Comparison of ENCODE assay signal across 10 mouse cellular contexts in the genomic region with DNA sequence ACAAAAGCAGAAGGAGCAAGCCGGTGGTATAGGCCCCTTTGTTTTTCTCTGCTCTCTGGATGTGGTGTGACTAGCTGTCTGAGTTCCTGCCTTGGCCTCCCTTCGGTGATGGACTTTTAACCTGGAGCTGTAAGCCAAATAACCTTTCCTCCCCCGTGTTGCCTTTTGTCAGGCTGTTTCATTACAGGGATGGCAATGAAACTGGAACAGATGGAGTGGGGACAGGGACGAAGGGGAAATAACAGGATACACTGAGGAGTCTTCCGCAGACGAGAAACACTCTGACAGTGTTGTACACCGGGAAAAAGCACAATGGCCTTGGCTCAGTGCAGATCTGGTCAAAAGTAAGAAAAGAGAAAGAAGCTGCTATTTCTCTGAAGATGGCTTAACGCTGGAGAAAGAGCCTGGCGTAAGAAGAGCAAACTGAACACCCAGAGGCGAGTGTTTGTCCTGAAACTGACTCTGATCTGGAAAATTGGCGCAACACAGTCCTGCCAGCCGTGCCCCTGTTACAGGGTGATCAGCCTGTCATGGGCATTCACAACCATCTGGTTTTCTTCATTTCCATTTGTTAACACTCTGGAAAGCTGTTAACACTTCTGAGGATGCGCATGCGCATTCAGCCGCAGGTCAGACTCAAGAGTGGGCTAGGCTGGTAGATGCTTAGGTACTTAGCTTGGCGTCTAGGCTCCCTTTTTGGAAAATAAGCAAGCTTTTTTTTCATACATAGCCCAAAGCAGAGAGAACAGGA.
DNase-seq lines count a peak whose midpoint lies in the region; ATAC-seq and TF ChIP-seq lines count a peak whose summit lies in the region.
"Had no signal": no experiment of that assay in that cellular context is flagged by ENCODE, and none has a peak within 500 bp of the region (broad histone marks: within the 10 kb centered on the region; RNA-seq: fewer than 3 reads in every experiment).

No protein-coding gene starts in this region.

- no peaks in the 10 kb centered on the region for H3K4me1 ChIP-seq in hindbrain, postnatal 0 days (ENCODE audit: insufficient read depth, low read length)
- H3K4me1 ChIP-seq in hindbrain, embryonic 10.5 days (replicated peaks) = peaks cover 14% of the 10 kb centered on the region
- 0 out of 2 replicates have a peak, but pooled peaks cover 6% of the 10 kb centered on the region for H3K4me1 ChIP-seq in kidney, embryonic 16.5 days (ENCODE audit: insufficient read depth, low read length)
- peaks cover 4% of the 10 kb centered on the region; the same call in 1 of the 2 replicates for H3K4me1 ChIP-seq in limb, embryonic 10.5 days

- no peak for TF ChIP-seq CTCF in hindbrain, postnatal 0 days (IDR thresholded peaks at IDR 0.05; ENCODE audit: low read depth)

- H3K27ac ChIP-seq in hindbrain, postnatal 0 days = no peak overlapping the region
- H3K27ac ChIP-seq in hindbrain, embryonic 10.5 days = no peak overlapping the region
- no peak overlapping the region for H3K27ac ChIP-seq in kidney, embryonic 16.5 days (ENCODE audit: low read length)
- no peak overlapping the region for H3K27ac ChIP-seq in limb, embryonic 10.5 days

- no peak for DNase-seq in cerebellum, adult 8-10 months
- DNase-seq in hindbrain, postnatal 0 days (ENCODE audit: low spot score) = peak; percentile 64
- DNase-seq in hindbrain, embryonic 10.5 days (ENCODE audit: low spot score) = no peak
- DNase-seq in cerebellum, adult 9-11 months = peak; percentile 18
- no peak for DNase-seq in limb, embryonic 10.5 days (ENCODE audit: low spot score)
- DNase-seq in right cerebral cortex, postnatal 14 days = no peak
- DNase-seq: layer of hippocampus, postnatal 36 days had no signal

- WGBS in hindbrain, postnatal 0 days = 51% methylated on average over 16 of the region's 16 CpGs
- 74% methylated on average over 16 of the region's 16 CpGs for WGBS in hindbrain, embryonic 10.5 days
- 48% methylated on average over 16 of the region's 16 CpGs for WGBS in kidney, embryonic 16.5 days
- WGBS in limb, embryonic 10.5 days = 66% methylated on average over 16 of the region's 16 CpGs

- no peak overlapping the region for H3K9ac ChIP-seq in hindbrain, postnatal 0 days (replicated peaks; ENCODE audit: low read length)
- H3K9ac ChIP-seq in kidney, embryonic 16.5 days (replicated peaks; ENCODE audit: low read length) = no peak overlapping the region

- no peak overlapping the region for H3K4me3 ChIP-seq in hindbrain, postnatal 0 days (ENCODE audit: low read length)
- no peak overlapping the region for H3K4me3 ChIP-seq in hindbrain, embryonic 10.5 days
- H3K4me3 ChIP-seq in kidney, embryonic 16.5 days (ENCODE audit: low read length) = no peak overlapping the region
- H3K4me3 ChIP-seq in limb, embryonic 10.5 days = no peak overlapping the region
- H3K4me3 ChIP-seq: erythroblast, embryonic 14.5 days had no signal

- peak; percentile 59; the same call in 1 of the 2 replicates for ATAC-seq in cerebellum, adult (ENCODE audit: insufficient number of reproducible peaks, low FRiP score, low TSS enrichment)
- peak; percentile 59 for ATAC-seq in hindbrain, postnatal 0 days
- ATAC-seq in kidney, embryonic 16.5 days (ENCODE audit: low FRiP score, low TSS enrichment) = peak; percentile 29; the same call in 1 of the 2 replicates

- no peaks in the 10 kb centered on the region for H3K36me3 ChIP-seq in hindbrain, postnatal 0 days (ENCODE audit: insufficient read depth, low read length)
- H3K36me3 ChIP-seq in hindbrain, embryonic 10.5 days = no peaks in the 10 kb centered on the region
- no peaks in the 10 kb centered on the region for H3K36me3 ChIP-seq in kidney, embryonic 16.5 days (ENCODE audit: insufficient read depth, low read length)
- H3K36me3 ChIP-seq in limb, embryonic 10.5 days = no peaks in the 10 kb centered on the region

- H3K4me2 ChIP-seq in hindbrain, postnatal 0 days (ENCODE audit: low read depth, low read length) = no peak overlapping the region
- no peak overlapping the region for H3K4me2 ChIP-seq in kidney, embryonic 16.5 days (replicated peaks; ENCODE audit: low read depth, low read length)

- H3K27me3 ChIP-seq in hindbrain, postnatal 0 days (ENCODE audit: insufficient read depth, low read length) = no peaks in the 10 kb centered on the region
- H3K27me3 ChIP-seq in hindbrain, embryonic 10.5 days (ENCODE audit: insufficient read depth, poor library complexity, severe bottlenecking) = no peaks in the 10 kb centered on the region
- H3K27me3 ChIP-seq in kidney, embryonic 16.5 days (ENCODE audit: insufficient read depth, low read length) = no peaks in the 10 kb centered on the region
- H3K27me3 ChIP-seq in limb, embryonic 10.5 days (ENCODE audit: low read depth, poor library complexity, severe bottlenecking) = peaks cover 3% of the 10 kb centered on the region; the same call in 1 of the 2 replicates

- H3K9me3 ChIP-seq in hindbrain, postnatal 0 days (ENCODE audit: low read length) = no peaks in the 10 kb centered on the region
- 0 out of 2 replicates have a peak, but pooled peaks cover 2% of the 10 kb centered on the region for H3K9me3 ChIP-seq in hindbrain, embryonic 10.5 days
- H3K9me3 ChIP-seq in kidney, embryonic 16.5 days (ENCODE audit: low read length) = no peaks in the 10 kb centered on the region
- no peaks in the 10 kb centered on the region for H3K9me3 ChIP-seq in limb, embryonic 10.5 days (replicated peaks)

Comparison
In these comparisons a context has a peak if more than half of its experiments do, and no peak if none do; other contexts are left out.
1. DNase-seq: peak in hindbrain, postnatal 0 days (single experiment) and cerebellum, adult 9-11 months (single experiment); none in cerebellum, adult 8-10 months (single experiment), hindbrain, embryonic 10.5 days (single experiment), limb, embryonic 10.5 days (single experiment) and right cerebral cortex, postnatal 14 days (single experiment).
2. Peak in every context shown above with its lines, with median percentiles within 50 percentile points of each other: ATAC-seq.